Mouse (Mus musculus): ENCODE results near the gene Pdlim1. TPM values are rescaled to one million over a fixed set of nuclear protein-coding genes. Genes with fewer than 3 reads are reported as not detected.

Pdlim1 gene
- polyA plus RNA-seq, 1 experiment from 2014 or later, result 55.3 TPM

- H3K4me3 ChIP-seq, result no peak overlapping the region
- no peak overlapping the region for H3K4me2 ChIP-seq (replicated peaks)
- no peak overlapping the region for H3K9ac ChIP-seq
- 0 out of 2 replicates have a peak, but pooled peaks cover 3% of the 10 kb centered on the region for H3K36me3 ChIP-seq
- ATAC-seq (ENCODE audit: low FRiP score), result no peak
- H3K27ac ChIP-seq, result no peak overlapping the region
- H3K27me3 ChIP-seq, result no peaks in the 10 kb centered on the region
- H3K4me1 ChIP-seq, result 0 out of 2 replicates have a peak, but pooled peaks cover 5% of the 10 kb centered on the region
- WGBS, result 93% methylated on average over 5 of the region's 5 CpGs
- no peaks in the 10 kb centered on the region for H3K9me3 ChIP-seq (replicated peaks)
Observed at GRCm38 (mm10) chr19:40302477-40302876, 30.8 kb upstream of the Pdlim1 start.

DNA sequence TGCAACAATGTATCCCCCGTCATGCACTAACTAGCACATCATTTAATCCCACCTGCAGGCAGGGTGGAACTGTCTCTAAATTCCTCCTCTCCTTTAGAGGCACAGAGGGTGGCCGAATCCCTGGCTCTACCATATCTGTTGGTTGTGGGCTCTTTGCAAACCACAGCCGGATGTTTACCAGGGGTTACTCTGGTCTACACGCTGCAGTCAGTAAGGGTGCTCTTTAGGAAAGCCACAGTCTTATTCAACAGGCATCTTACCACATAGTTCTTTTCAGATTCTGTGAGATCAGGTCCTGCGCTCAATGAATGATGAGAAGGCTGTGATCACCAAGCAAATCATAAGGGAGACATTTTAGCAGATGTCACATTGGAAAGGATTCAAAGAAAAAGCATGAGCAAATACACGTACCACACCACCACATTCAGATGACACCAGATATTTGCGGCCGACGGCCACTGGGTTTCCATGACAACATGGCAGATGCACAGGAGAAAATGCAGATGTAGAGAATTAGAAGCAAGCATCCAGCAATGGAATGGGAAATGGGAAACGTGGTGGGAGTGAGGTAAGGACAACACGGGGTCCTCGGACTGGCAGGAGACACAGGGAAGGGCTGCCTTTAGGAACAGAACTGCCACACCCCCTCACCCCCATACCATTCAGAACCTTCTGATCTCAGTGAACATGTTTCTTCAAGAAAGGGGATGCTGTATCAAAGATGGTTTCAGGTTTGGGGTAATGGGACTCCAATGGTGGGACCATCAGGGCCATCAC, 28.5 kb upstream of the Pdlim1 start:
- no peaks in the 10 kb centered on the region for H3K9me3 ChIP-seq (replicated peaks)
- H3K4me1 ChIP-seq, result 0 out of 2 replicates have a peak, but pooled peaks cover 6% of the 10 kb centered on the region
- no peak overlapping the region for H3K4me2 ChIP-seq (replicated peaks)
- no peak overlapping the region for H3K27ac ChIP-seq
- H3K4me3 ChIP-seq, result no peak overlapping the region
- 84% methylated on average over 12 of the region's 12 CpGs for WGBS
- no peak overlapping the region for H3K9ac ChIP-seq
- no peaks in the 10 kb centered on the region for H3K27me3 ChIP-seq
- H3K36me3 ChIP-seq, result no peaks in the 10 kb centered on the region
- ATAC-seq (ENCODE audit: low FRiP score), result no peak

GRCm38 (mm10) chr19:40299182-40299581, 27.5 kb upstream of the Pdlim1 start:
- Histone ChIP-seq H3K4me1 (0 out of 2 replicates have a peak, but pooled peaks cover 4% of the 10 kb centered on the region), H3K4me2 (replicated peaks) (no peak overlapping the region), H3K27me3 (no peaks in the 10 kb centered on the region), H3K27ac (no peak overlapping the region), H3K9me3 (replicated peaks) (no peaks in the 10 kb centered on the region), H3K4me3 (no peak overlapping the region), H3K36me3 (no peaks in the 10 kb centered on the region), H3K9ac (no peak overlapping the region)
- 76% methylated on average over 6 of the region's 6 CpGs for WGBS
- ATAC-seq (ENCODE audit: low FRiP score), result no peak

DNA sequence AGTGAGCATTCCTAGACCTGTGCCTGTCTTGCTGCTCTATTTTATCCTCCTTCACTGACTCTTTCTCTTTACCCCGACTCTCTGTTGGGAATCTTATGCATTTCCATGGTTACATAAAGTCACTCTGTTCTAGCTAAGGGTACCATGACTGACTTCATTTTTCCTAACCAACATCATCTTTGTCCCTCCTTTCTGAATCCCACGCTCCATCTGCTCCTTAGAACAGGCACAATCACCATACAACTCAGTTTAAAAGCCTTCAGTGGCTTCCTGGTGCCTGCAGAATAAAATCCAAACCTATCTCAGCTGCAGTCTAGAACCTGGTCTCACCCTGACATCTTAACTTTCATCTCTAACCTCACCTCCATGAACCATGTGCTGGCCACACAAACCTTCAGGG, 26.9 kb upstream of the Pdlim1 start:
- Histone ChIP-seq H3K4me3 (no peak overlapping the region), H3K9me3 (replicated peaks) (no peaks in the 10 kb centered on the region), H3K4me2 (replicated peaks) (no peak overlapping the region), H3K9ac (no peak overlapping the region), H3K4me1 (0 out of 2 replicates have a peak, but pooled peaks cover 4% of the 10 kb centered on the region), H3K36me3 (no peaks in the 10 kb centered on the region), H3K27ac (no peak overlapping the region), H3K27me3 (no peaks in the 10 kb centered on the region)
- 69% methylated on average over 2 of the region's 2 CpGs for WGBS
- no peak for ATAC-seq (ENCODE audit: low FRiP score)

GRCm38 (mm10) chr19:40297798-40298144, 26.1 kb upstream of the Pdlim1 start:
- no peak overlapping the region for H3K4me2 ChIP-seq (replicated peaks)
- no peak overlapping the region for H3K27ac ChIP-seq
- ATAC-seq (ENCODE audit: low FRiP score), result no peak
- H3K27me3 ChIP-seq, result no peaks in the 10 kb centered on the region
- 0 out of 2 replicates have a peak, but pooled peaks cover 4% of the 10 kb centered on the region for H3K4me1 ChIP-seq
- H3K9ac ChIP-seq, result no peak overlapping the region
- H3K4me3 ChIP-seq, result no peak overlapping the region
- WGBS, result 64% methylated on average over 4 of the region's 4 CpGs
- H3K9me3 ChIP-seq (replicated peaks), result no peaks in the 10 kb centered on the region
- H3K36me3 ChIP-seq, result no peaks in the 10 kb centered on the region

GRCm38 (mm10) chr19:40297078-40297797, 25.6 kb upstream of the Pdlim1 start:
- H3K36me3 ChIP-seq, result no peaks in the 10 kb centered on the region
- ATAC-seq (ENCODE audit: low FRiP score), result no peak
- no peaks in the 10 kb centered on the region for H3K27me3 ChIP-seq
- 79% methylated on average over 7 of the region's 7 CpGs for WGBS
- H3K9me3 ChIP-seq (replicated peaks), result no peaks in the 10 kb centered on the region
- no peak overlapping the region for H3K27ac ChIP-seq
- no peak overlapping the region for H3K4me3 ChIP-seq
- no peak overlapping the region for H3K4me2 ChIP-seq (replicated peaks)
- 0 out of 2 replicates have a peak, but pooled peaks cover 4% of the 10 kb centered on the region for H3K4me1 ChIP-seq
- H3K9ac ChIP-seq, result no peak overlapping the region

GRCm38 (mm10) chr19:40294231-40294630, 22.6 kb upstream of the Pdlim1 start:
- no peaks in the 10 kb centered on the region for H3K27me3 ChIP-seq
- 79% methylated on average over 1 of the region's 1 CpGs for WGBS
- no peaks in the 10 kb centered on the region for H3K9me3 ChIP-seq (replicated peaks)
- no peak overlapping the region for H3K4me3 ChIP-seq
- no peak for ATAC-seq (ENCODE audit: low FRiP score)
- H3K4me2 ChIP-seq (replicated peaks), result no peak overlapping the region
- no peaks in the 10 kb centered on the region for H3K36me3 ChIP-seq
- 0 out of 2 replicates have a peak, but pooled peaks cover 4% of the 10 kb centered on the region for H3K4me1 ChIP-seq
- H3K9ac ChIP-seq, result no peak overlapping the region
- no peak overlapping the region for H3K27ac ChIP-seq

- ATAC-seq (ENCODE audit: low FRiP score), result no peak
- Histone ChIP-seq H3K4me3 (no peak overlapping the region), H3K9ac (no peak overlapping the region), H3K4me1 (0 out of 2 replicates have a peak, but pooled peaks cover 4% of the 10 kb centered on the region), H3K27me3 (no peaks in the 10 kb centered on the region), H3K27ac (no peak overlapping the region), H3K9me3 (replicated peaks) (no peaks in the 10 kb centered on the region), H3K4me2 (replicated peaks) (no peak overlapping the region), H3K36me3 (no peaks in the 10 kb centered on the region)
- WGBS, result 97% methylated on average over 6 of the region's 6 CpGs
Observed at GRCm38 (mm10) chr19:40293791-40294190, 22.1 kb upstream of the Pdlim1 start.

DNA sequence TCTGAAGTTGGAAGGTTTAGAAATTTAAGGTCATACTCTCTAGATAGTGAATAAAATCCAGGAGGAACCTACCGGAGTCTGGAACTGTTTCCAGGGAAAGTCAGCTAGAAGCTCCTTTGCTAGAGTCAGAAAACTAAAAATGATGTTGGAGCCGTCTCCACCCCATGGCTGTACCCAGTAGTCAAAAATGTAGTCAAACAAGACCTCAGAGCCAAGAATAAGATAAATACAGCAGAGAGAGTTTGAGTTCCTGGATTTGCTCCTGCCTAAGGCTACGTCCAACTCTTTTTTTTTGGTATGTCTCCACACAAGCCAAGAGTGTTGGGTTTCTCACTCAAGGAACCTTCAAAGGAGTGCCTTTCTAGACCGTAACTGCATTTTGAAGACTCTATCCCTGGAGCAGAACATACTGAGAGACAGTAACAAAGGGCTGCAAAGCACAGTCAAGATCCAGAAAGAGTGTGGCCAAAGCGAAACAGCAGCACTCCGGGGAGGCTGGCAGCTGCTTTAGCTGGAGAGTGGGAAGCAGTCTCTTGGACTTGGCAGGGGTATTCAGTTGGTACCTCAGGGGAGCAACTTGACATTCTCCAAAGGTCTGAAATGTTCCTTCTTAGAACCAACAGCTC, 18.6 kb upstream of the Pdlim1 start:
- no peak for ATAC-seq (ENCODE audit: low FRiP score)
- Histone ChIP-seq H3K36me3 (no peaks in the 10 kb centered on the region), H3K4me3 (no peak overlapping the region), H3K4me1 (no peaks in the 10 kb centered on the region), H3K4me2 (replicated peaks) (no peak overlapping the region), H3K9me3 (replicated peaks) (no peaks in the 10 kb centered on the region), H3K27me3 (no peaks in the 10 kb centered on the region), H3K9ac (no peak overlapping the region), H3K27ac (no peak overlapping the region)
- 87% methylated on average over 6 of the region's 6 CpGs for WGBS

- no peak for ATAC-seq (ENCODE audit: low FRiP score)
- no peaks in the 10 kb centered on the region for H3K4me1 ChIP-seq
- no peak overlapping the region for H3K4me3 ChIP-seq
- no peak overlapping the region for H3K4me2 ChIP-seq (replicated peaks)
- H3K27ac ChIP-seq, result no peak overlapping the region
- H3K27me3 ChIP-seq, result no peaks in the 10 kb centered on the region
- H3K9ac ChIP-seq, result no peak overlapping the region
- no peaks in the 10 kb centered on the region for H3K9me3 ChIP-seq (replicated peaks)
- 92% methylated on average over 9 of the region's 9 CpGs for WGBS
- H3K36me3 ChIP-seq, result no peaks in the 10 kb centered on the region
Observed at GRCm38 (mm10) chr19:40288415-40288814, 16.8 kb upstream of the Pdlim1 start.

- ATAC-seq (ENCODE audit: low FRiP score), result no peak
- no peaks in the 10 kb centered on the region for H3K36me3 ChIP-seq
- no peak overlapping the region for H3K4me2 ChIP-seq (replicated peaks)
- no peak overlapping the region for H3K4me3 ChIP-seq
- 88% methylated on average over 2 of the region's 2 CpGs for WGBS
- H3K27ac ChIP-seq, result no peak overlapping the region
- no peaks in the 10 kb centered on the region for H3K4me1 ChIP-seq
- no peaks in the 10 kb centered on the region for H3K9me3 ChIP-seq (replicated peaks)
- no peak overlapping the region for H3K9ac ChIP-seq
- H3K27me3 ChIP-seq, result no peaks in the 10 kb centered on the region
Observed at GRCm38 (mm10) chr19:40284704-40285103, 13.1 kb upstream of the Pdlim1 start.

DNA sequence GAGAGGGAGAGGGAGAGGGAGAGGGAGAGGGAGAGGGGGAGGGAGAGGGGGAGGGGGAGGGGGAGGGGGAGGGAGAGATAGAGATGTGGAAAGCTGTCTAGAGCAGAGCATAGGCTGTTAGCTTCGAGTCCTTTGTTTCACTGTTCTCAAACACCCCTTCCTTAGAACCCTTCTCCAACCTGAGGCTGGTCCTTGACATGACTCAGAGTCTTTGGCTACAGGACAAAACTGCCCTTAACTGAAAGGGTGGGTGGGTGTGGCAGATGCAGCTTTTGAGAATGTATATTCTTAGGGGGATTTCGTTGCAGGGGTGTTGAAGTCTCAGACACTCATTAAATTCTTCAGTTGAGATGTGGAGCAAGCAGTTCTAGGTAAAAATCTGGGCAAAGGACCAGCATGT, 11.8 kb upstream of the Pdlim1 start:
- no peak overlapping the region for H3K4me2 ChIP-seq (replicated peaks)
- no peak overlapping the region for H3K27ac ChIP-seq
- no peak overlapping the region for H3K4me3 ChIP-seq
- H3K9me3 ChIP-seq (replicated peaks), result no peaks in the 10 kb centered on the region
- WGBS, result 80% methylated on average over 2 of the region's 2 CpGs
- no peaks in the 10 kb centered on the region for H3K36me3 ChIP-seq
- H3K4me1 ChIP-seq, result no peaks in the 10 kb centered on the region
- no peaks in the 10 kb centered on the region for H3K27me3 ChIP-seq
- ATAC-seq (ENCODE audit: low FRiP score), result no peak
- H3K9ac ChIP-seq, result no peak overlapping the region

Measured in hindbrain, embryonic 12.5 days (tissue).